Mouse (Mus musculus) megakaryocyte, embryonic 14.5 days (primary cell): ENCODE data around the gene Gmps.

Experiments used
- FLI1 ChIP-seq: IDR thresholded peaks from 2 replicates; pipeline ENCODE4 v1.6.1; 2012; ENCODE audit warnings: low read length, inconsistent platforms, mixed read lengths
- GATA1 ChIP-seq: IDR thresholded peaks from 3 replicates; pipeline ENCODE4 v1.6.1; 2012; ENCODE audit warnings: mixed read lengths, low read length, inconsistent platforms, borderline replicate concordance

- TF ChIP-seq GATA1 (no peak), FLI1 (no peak)
Observed at GRCm38 (mm10) chr3:63941204-63941850, 34.6 kb upstream of the Gmps start.
